Comparison of ENCODE assay signal across 31 mouse cellular contexts in genomic region chr9:50522574-50522973, GRCm38 (mm10). TPM values are rescaled to one million over a fixed set of nuclear protein-coding genes. Genes with fewer than 3 reads are reported as not detected.
DNase-seq lines count a peak whose midpoint lies in the region; ATAC-seq and TF ChIP-seq lines count a peak whose summit lies in the region.
"Had no signal": no experiment of that assay in that cellular context is flagged by ENCODE, and none has a peak within 500 bp of the region (broad histone marks: within the 10 kb centered on the region; RNA-seq: fewer than 3 reads in every experiment).

No protein-coding gene starts in this region.

- no peak for TF ChIP-seq CTCF in lung, postnatal 0 days (IDR thresholded peaks at IDR 0.05)
- no peak for TF ChIP-seq CTCF in lung, adult 2 months (IDR thresholded peaks at IDR 0.05; ENCODE audit: insufficient read depth, low read length)

- no peaks in the 10 kb centered on the region for H3K36me3 ChIP-seq in lung, postnatal 0 days (ENCODE audit: insufficient read depth, low read length)
- H3K36me3 ChIP-seq: embryonic facial prominence, embryonic 12.5 days had no signal

- H3K27me3 ChIP-seq in lung, postnatal 0 days (replicated peaks; ENCODE audit: insufficient read depth, low read length): no peaks in the 10 kb centered on the region
- H3K27me3 ChIP-seq: embryonic facial prominence, embryonic 12.5 days; embryonic facial prominence, embryonic 15.5 days; heart, embryonic 13.5 days had no signal

- H3K4me1 ChIP-seq in lung, postnatal 0 days (ENCODE audit: insufficient read depth, low read depth, low read length): peaks cover under 1% of the 10 kb centered on the region; the same call in 1 of the 2 replicates
- peaks cover under 1% of the 10 kb centered on the region; the same call in 1 of the 2 replicates for H3K4me1 ChIP-seq in lung, adult 2 months (ENCODE audit: control insufficient read depth, insufficient read depth, low read length)

- H3K4me2 ChIP-seq in lung, postnatal 0 days (replicated peaks; ENCODE audit: low read depth, low read length): no peak overlapping the region
- H3K4me2 ChIP-seq: embryonic facial prominence, embryonic 12.5 days; embryonic facial prominence, embryonic 15.5 days; heart, embryonic 13.5 days; hindbrain, embryonic 14.5 days had no signal

- 67% methylated on average over 5 of the region's 5 CpGs for WGBS in lung, postnatal 0 days
- 69% methylated on average over 5 of the region's 5 CpGs for WGBS in lung, adult 2 months

- H3K4me3 ChIP-seq in lung, postnatal 0 days (ENCODE audit: low read depth, low read length): no peak overlapping the region
- no peak overlapping the region for H3K4me3 ChIP-seq in lung, adult 2 months (replicated peaks; ENCODE audit: extremely low read depth, low read depth, low read length)
- H3K4me3 ChIP-seq: embryonic facial prominence, embryonic 12.5 days; embryonic facial prominence, embryonic 15.5 days; gastrocnemius, adult 2 months; heart, adult 2 months; heart, embryonic 10.5 days; heart, embryonic 13.5 days had no signal

- DNase-seq in lung, postnatal 0 days (ENCODE audit: low spot score): peak; percentile 39
- DNase-seq in lung, adult 2 months: no peak
- DNase-seq in testis, postnatal 10 days (ENCODE audit: low spot score): peak; percentile 30
- no peak for DNase-seq in testis, postnatal 14 days (ENCODE audit: low spot score)
- no peak for DNase-seq in right cerebral cortex, adult 2 months (ENCODE audit: low spot score in 2 of 2)
- no peak for DNase-seq in kidney, postnatal 14 days
- DNase-seq: adrenal gland, adult 8-10 months; adrenal gland, postnatal 36 days; cerebellum, adult 18-20 months; cerebellum, adult 9-10 months; cerebellum, postnatal 14 days; forebrain, postnatal 0 days; gastrocnemius, adult 2 months; gastrocnemius, postnatal 14 days; heart, adult 2 months; heart, postnatal 14 days had no signal

- no peak for TF ChIP-seq POLR2A in lung, adult 2 months (IDR thresholded peaks at IDR 0.05; ENCODE audit: borderline replicate concordance, extremely low read depth, low read depth, low read length)

- no peak for ATAC-seq in lung, postnatal 0 days
- ATAC-seq in granulocyte monocyte progenitor cell, adult 5-6 weeks (replicated peaks; ENCODE audit: poor library complexity, severe bottlenecking): peak; percentile 66
- peak; percentile 30; the same call in 1 of the 2 replicates for ATAC-seq in neutrophil, adult 5-6 weeks (ENCODE audit: extremely low read depth, insufficient number of reproducible peaks, low FRiP score, poor library complexity, severe bottlenecking)
- ATAC-seq: activated CD4-positive, CD25-positive, alpha-beta regulatory T cell, adult 4 months; forebrain, embryonic 14.5 days; forebrain, postnatal 0 days; hindbrain, postnatal 0 days had no signal

- H3K9me3 ChIP-seq in lung, postnatal 0 days (ENCODE audit: low read length): no peaks in the 10 kb centered on the region
- H3K9me3 ChIP-seq: embryonic facial prominence, embryonic 12.5 days; embryonic facial prominence, embryonic 15.5 days; heart, embryonic 10.5 days; heart, embryonic 13.5 days had no signal

- H3K9ac ChIP-seq in lung, postnatal 0 days (replicated peaks; ENCODE audit: low read depth): no peak overlapping the region
- H3K9ac ChIP-seq: embryonic facial prominence, embryonic 12.5 days; embryonic facial prominence, embryonic 15.5 days; forebrain, postnatal 0 days; heart, embryonic 13.5 days; hindbrain, embryonic 14.5 days had no signal

- no peak for TF ChIP-seq EP300 in lung, postnatal 0 days (IDR thresholded peaks at IDR 0.05)

- no peak overlapping the region for H3K27ac ChIP-seq in lung, postnatal 0 days (ENCODE audit: low read length)
- H3K27ac ChIP-seq: embryonic facial prominence, embryonic 12.5 days; embryonic facial prominence, embryonic 15.5 days; gastrocnemius, adult 2 months; heart, adult 2 months; heart, embryonic 10.5 days; heart, embryonic 13.5 days; hindbrain, embryonic 14.5 days; hindbrain, postnatal 0 days had no signal

RNA-seq across cellular contexts. Expression of gene Pts, which starts 6.0 kb away (rescaled TPM):
- polyA plus RNA-seq in lung, postnatal 0 days (2015; fragmentation: Nextera tagmentation; extraction: Ambion mirVana): 76.0 and 79.4 TPM in 2 replicates
- polyA plus RNA-seq in lung, adult 2 months (2012; rRNA removed): 30.6 and 33.1 TPM in 2 replicates
- total RNA-seq in granulocyte monocyte progenitor cell, adult 5-6 weeks (2014; fragmentation: Nextera tagmentation): 107 and 145 TPM in 2 replicates
- 77.5 and 108 TPM in 2 replicates for total RNA-seq in granulocyte monocyte progenitor cell, adult 5-6 weeks (2017)
- 98.8 and 106 TPM in 2 replicates for total RNA-seq in neutrophil, adult 5-6 weeks (2017)

RNA-seq across cellular contexts. Expression of gene Plet1, which starts 28.2 kb away (rescaled TPM):
- polyA plus RNA-seq in lung, postnatal 0 days (2015; fragmentation: Nextera tagmentation; extraction: Ambion mirVana): 53.8 and 60.8 TPM in 2 replicates
- 53.4 and 55.7 TPM in 2 replicates for polyA plus RNA-seq in lung, adult 2 months (2012; rRNA removed)
- total RNA-seq in granulocyte monocyte progenitor cell, adult 5-6 weeks (2014; fragmentation: Nextera tagmentation): 5.2 TPM in 1 of 2 replicates, not detected in the other
- total RNA-seq in granulocyte monocyte progenitor cell, adult 5-6 weeks (2017): not detected in 2 replicates
- total RNA-seq in neutrophil, adult 5-6 weeks (2017): 17.9 and 21.0 TPM in 2 replicates
- total RNA-seq: adrenal gland, postnatal 36 days; forebrain, postnatal 0 days; gastrocnemius, postnatal 14 days; gastrocnemius, postnatal 4 days; hematopoietic stem cell, adult 5-6 weeks had no signal
- polyA plus RNA-seq: forebrain, embryonic 11.5 days had no signal

RNA-seq across cellular contexts. Expression of gene Il18, which starts 32.1 kb away (rescaled TPM):
- 26.8 and 29.3 TPM in 2 replicates for polyA plus RNA-seq in lung, postnatal 0 days (2015; fragmentation: Nextera tagmentation; extraction: Ambion mirVana)
- polyA plus RNA-seq in lung, adult 2 months (2012; rRNA removed): 10.1 and 17.4 TPM in 2 replicates
- total RNA-seq in granulocyte monocyte progenitor cell, adult 5-6 weeks (2014; fragmentation: Nextera tagmentation): 1.0 and 4.5 TPM in 2 replicates
- 2.6 and 4.2 TPM in 2 replicates for total RNA-seq in granulocyte monocyte progenitor cell, adult 5-6 weeks (2017)
- total RNA-seq in neutrophil, adult 5-6 weeks (2017): 8.5 and 10.0 TPM in 2 replicates

RNA-seq across cellular contexts. Expression of gene Bco2, which starts 32.4 kb away (rescaled TPM):
- polyA plus RNA-seq in lung, postnatal 0 days (2015; fragmentation: Nextera tagmentation; extraction: Ambion mirVana): 0.19 and 0.39 TPM in 2 replicates
- polyA plus RNA-seq in lung, adult 2 months (2012; rRNA removed): 0.53 and 0.70 TPM in 2 replicates
- not detected in 2 replicates for total RNA-seq in granulocyte monocyte progenitor cell, adult 5-6 weeks (2014; fragmentation: Nextera tagmentation)
- 0.62 and 1.0 TPM in 2 replicates for total RNA-seq in granulocyte monocyte progenitor cell, adult 5-6 weeks (2017)
- total RNA-seq in neutrophil, adult 5-6 weeks (2017): 0.86 and 2.2 TPM in 2 replicates
- polyA plus RNA-seq: heart, embryonic 13.5 days had no signal

RNA-seq across cellular contexts. Expression of gene Tex12, which starts 38.6 kb away (rescaled TPM):
- not detected in 2 replicates for polyA plus RNA-seq in lung, postnatal 0 days (2015; fragmentation: Nextera tagmentation; extraction: Ambion mirVana)
- not detected in 2 replicates for polyA plus RNA-seq in lung, adult 2 months (2012; rRNA removed)
- total RNA-seq in granulocyte monocyte progenitor cell, adult 5-6 weeks (2014; fragmentation: Nextera tagmentation): not detected in 2 replicates
- total RNA-seq in granulocyte monocyte progenitor cell, adult 5-6 weeks (2017): not detected in 2 replicates
- not detected in 2 replicates for total RNA-seq in neutrophil, adult 5-6 weeks (2017)
- total RNA-seq: adrenal gland, adult 8-10 months; adrenal gland, postnatal 36 days; forebrain, postnatal 0 days; gastrocnemius, adult 2 months; gastrocnemius, postnatal 14 days; gastrocnemius, postnatal 4 days; heart, adult 2 months; heart, postnatal 14 days; hematopoietic stem cell, adult 5-6 weeks; hindbrain, postnatal 0 days had no signal
- polyA plus RNA-seq: activated CD4-positive, CD25-positive, alpha-beta regulatory T cell, adult 4 months; embryonic facial prominence, embryonic 12.5 days; embryonic facial prominence, embryonic 15.5 days; forebrain, embryonic 11.5 days; forebrain, embryonic 14.5 days; frontal cortex, adult 2 months; heart, adult 2 months; heart, embryonic 13.5 days; heart, embryonic 16.5 days; hindbrain, embryonic 14.5 days had no signal

Comparison
In these comparisons a context has a peak if more than half of its experiments do, and no peak if none do; other contexts are left out.
1. DNase-seq: peak in lung, postnatal 0 days (single experiment) and testis, postnatal 10 days (single experiment); none in lung, adult 2 months (single experiment), testis, postnatal 14 days (single experiment), right cerebral cortex, adult 2 months (0 of 2) and kidney, postnatal 14 days (single experiment).